Mouse (Mus musculus) c-Kit-negative CD71-positive TER-119-positive erythroid progenitor cells, embryonic 14.5 days (primary cell): Measurements from ENCODE around the gene Ostf1.

ENCODE experiments used
- DNase-seq: peaks from one replicate; pipeline ENCODE4 v3.0.0-alpha.2; 2013; ENCODE audit warnings: low read depth, low spot score

The Ostf1 gene

GRCm38 (mm10) chr19:18568828-18569430 is 62.7 kb downstream of the Ostf1 start:
- no peak for DNase-seq

GRCm38 (mm10) chr19:18567936-18568827 is 63.4 kb downstream of the Ostf1 start:
- DNase-seq, result no peak

GRCm38 (mm10) chr19:18567501-18567900 is 64.1 kb downstream of the Ostf1 start:
- no peak for DNase-seq

- DNase-seq, result no peak
These were observed 73.9 kb downstream of the Ostf1 start for GRCm38 (mm10) chr19:18557708-18558107.

- DNase-seq, result no peak
These were observed 76.0 kb downstream of the Ostf1 start for GRCm38 (mm10) chr19:18555645-18556044.

GRCm38 (mm10) chr19:18548668-18549067 is 83.0 kb downstream of the Ostf1 start:
- DNase-seq, result no peak
